Mouse (Mus musculus): ENCODE data around the gene Cfap73. TPM values are rescaled to one million over a fixed set of nuclear protein-coding genes. Genes with fewer than 3 reads are reported as not detected.

Cfap73 gene
- polyA plus RNA-seq, 1 experiment from 2014 or later: 0.82 TPM

DNA sequence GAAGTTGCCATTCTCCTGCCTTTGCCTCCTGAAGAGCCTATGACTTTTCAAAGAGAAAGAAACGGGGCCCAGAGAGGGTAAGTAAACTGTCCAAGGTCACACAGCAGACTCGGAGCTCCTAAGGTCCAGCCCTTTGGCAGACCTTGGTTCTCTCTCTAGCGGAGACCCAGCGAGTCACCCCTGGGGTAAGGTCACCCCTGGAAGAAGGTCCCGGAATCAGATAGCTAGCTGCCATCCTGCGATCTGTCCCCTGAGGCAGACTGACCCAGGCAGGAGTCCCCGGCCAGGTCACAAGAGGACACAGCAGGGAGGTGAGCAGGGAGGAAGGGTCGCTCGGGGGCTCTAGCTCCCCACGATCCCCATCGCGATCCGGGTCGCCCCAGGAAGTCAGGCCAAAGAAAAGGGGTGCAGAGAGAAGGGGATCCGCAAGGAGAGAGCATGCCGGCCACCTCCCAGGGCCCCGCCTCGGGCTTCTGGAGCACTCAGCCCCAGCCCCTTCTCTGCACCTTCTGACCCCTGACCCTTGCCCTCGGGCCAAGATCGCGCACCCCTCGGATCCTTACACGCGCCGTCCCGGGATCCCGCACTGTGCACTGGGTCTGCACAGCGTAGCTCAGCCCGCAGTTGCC is 46.0 kb downstream of the Cfap73 start:
- peak; percentile 23 for DNase-seq (ENCODE audit: low spot score)
- Histone ChIP-seq H3K27me3 (ENCODE audit: control insufficient read depth, insufficient read depth, low read length) (no peaks in the 10 kb centered on the region), H3K4me1 (replicated peaks; ENCODE audit: control insufficient read depth, insufficient read depth, low read length) (peaks cover 5% of the 10 kb centered on the region), H3K27ac (ENCODE audit: low read depth, low read length) (0 out of 2 replicates have a peak overlapping the region, but pooled peaks have one; percentile 48), H3K4me3 (ENCODE audit: low read depth, low read length) (peak overlapping the region; percentile 58), H3K9ac (ENCODE audit: low read depth, low read length) (peak overlapping the region; percentile 74), H3K9me3 (ENCODE audit: control insufficient read depth, low read length) (no peaks in the 10 kb centered on the region), H3K4me2 (replicated peaks; ENCODE audit: low read depth, low read length) (peak overlapping the region; percentile 80), H3K36me3 (ENCODE audit: control insufficient read depth, insufficient read depth, low read length) (no peaks in the 10 kb centered on the region)
- 1% methylated on average over 18 of the region's 29 CpGs for WGBS
- ATAC-seq (ENCODE audit: low FRiP score): peak; percentile 16; the same call in 1 of the 2 replicates

DNA sequence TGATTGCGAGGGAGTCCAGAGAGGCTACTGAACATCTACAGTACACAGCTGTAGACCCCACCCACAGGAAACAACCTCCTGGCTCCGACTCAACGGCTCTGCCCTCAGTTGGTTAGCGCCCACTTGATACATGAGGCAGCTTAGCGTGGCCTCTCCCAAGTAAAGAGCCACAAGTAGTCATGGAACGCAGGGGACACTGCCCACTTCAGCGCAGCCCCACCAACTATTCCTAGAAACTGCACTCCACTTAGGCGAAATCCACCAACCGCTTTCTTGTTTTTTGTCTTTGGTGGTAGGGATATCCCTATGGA is 46.5 kb downstream of the Cfap73 start:
- Histone ChIP-seq H3K9me3 (ENCODE audit: control insufficient read depth, low read length) (no peaks in the 10 kb centered on the region), H3K27ac (ENCODE audit: low read depth, low read length) (no peak overlapping the region), H3K4me2 (replicated peaks; ENCODE audit: low read depth, low read length) (peak overlapping the region; percentile 80), H3K36me3 (ENCODE audit: control insufficient read depth, insufficient read depth, low read length) (no peaks in the 10 kb centered on the region), H3K9ac (ENCODE audit: low read depth, low read length) (no peak overlapping the region; the same call in 1 of the 2 replicates), H3K4me1 (replicated peaks; ENCODE audit: control insufficient read depth, insufficient read depth, low read length) (peaks cover 5% of the 10 kb centered on the region), H3K4me3 (ENCODE audit: low read depth, low read length) (peak overlapping the region; percentile 58), H3K27me3 (ENCODE audit: control insufficient read depth, insufficient read depth, low read length) (no peaks in the 10 kb centered on the region)
- peak; percentile 28 for DNase-seq (ENCODE audit: low spot score)
- 37% methylated on average over 9 of the region's 9 CpGs for WGBS
- no peak for ATAC-seq (ENCODE audit: low FRiP score)

DNA sequence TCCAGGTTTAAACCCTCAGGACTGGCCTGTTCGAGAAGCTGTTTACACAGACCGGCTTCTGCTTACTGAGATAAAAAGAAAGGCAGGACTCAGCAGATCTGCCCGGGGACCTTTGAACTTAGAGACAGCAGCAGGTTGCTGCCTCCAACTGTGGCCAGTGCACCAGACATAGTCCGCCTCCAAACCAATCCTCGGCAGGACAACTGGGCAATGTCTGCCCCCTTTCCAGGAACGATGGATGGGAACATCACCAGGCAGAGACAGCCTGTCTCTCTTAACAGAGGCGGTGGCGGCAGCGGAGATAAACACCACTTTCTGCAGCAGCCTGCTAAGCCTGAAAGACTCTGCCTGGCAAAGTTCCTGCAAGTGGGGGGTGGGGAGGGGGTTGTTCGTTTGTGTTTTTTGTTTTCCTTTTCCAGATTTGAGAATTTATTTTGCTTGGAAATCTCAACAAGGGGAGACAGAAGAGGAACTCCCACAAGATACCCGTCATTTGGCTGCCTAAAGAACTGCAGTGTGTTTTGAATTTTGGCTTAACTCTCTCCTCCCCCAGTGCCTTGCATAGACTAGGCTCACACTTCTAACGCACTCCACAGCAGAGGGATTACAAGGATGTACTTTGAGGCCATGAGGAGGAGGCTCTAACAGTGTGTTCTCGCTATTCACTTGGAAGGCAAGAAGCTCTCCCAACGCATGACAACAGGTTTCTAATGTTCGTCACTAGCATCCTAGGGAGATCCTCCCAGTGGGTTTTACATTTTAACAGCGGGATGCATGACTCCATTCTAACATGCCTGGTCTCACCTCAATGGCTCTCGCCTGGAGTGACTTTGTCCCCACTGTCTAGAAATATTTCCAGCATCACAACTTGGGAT is 47.1 kb downstream of the Cfap73 start:
- ATAC-seq (ENCODE audit: low FRiP score) (no peak), DNase-seq (ENCODE audit: low spot score) (no peak)
- H3K9ac ChIP-seq (ENCODE audit: low read depth, low read length): no peak overlapping the region
- H3K4me2 ChIP-seq (replicated peaks; ENCODE audit: low read depth, low read length): peak overlapping the region; percentile 80
- no peak overlapping the region for H3K27ac ChIP-seq (ENCODE audit: low read depth, low read length)
- WGBS: 14% methylated on average over 17 of the region's 17 CpGs
- no peaks in the 10 kb centered on the region for H3K27me3 ChIP-seq (ENCODE audit: control insufficient read depth, insufficient read depth, low read length)
- no peak overlapping the region; the same call in 1 of the 2 replicates for H3K4me3 ChIP-seq (ENCODE audit: low read depth, low read length)
- H3K36me3 ChIP-seq (ENCODE audit: control insufficient read depth, insufficient read depth, low read length): no peaks in the 10 kb centered on the region
- peaks cover 5% of the 10 kb centered on the region for H3K4me1 ChIP-seq (replicated peaks; ENCODE audit: control insufficient read depth, insufficient read depth, low read length)
- no peaks in the 10 kb centered on the region for H3K9me3 ChIP-seq (ENCODE audit: control insufficient read depth, low read length)

DNA sequence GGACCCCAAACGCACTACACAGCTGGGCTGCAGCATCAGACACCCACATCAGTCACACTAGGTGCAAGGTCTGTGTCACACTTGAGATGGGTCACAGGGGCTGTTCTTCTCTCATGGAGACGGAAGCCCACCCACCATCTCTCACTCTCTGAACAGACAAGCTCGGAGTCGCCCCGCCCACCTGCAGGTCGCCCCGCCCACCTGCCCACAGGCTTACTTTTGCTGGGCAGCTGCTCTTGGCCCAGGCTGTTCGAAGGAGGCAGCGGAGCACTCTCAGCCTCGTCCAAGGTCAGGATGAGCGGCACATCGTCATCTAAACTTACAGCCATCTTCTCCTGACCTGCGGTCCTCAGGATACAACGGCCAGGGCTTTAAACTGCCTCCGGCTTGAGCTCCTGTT is 49.1 kb downstream of the Cfap73 start:
- 44% methylated on average over 15 of the region's 15 CpGs for WGBS
- no peak overlapping the region for H3K4me3 ChIP-seq (ENCODE audit: low read depth, low read length)
- no peak overlapping the region for H3K9ac ChIP-seq (ENCODE audit: low read depth, low read length)
- H3K36me3 ChIP-seq (ENCODE audit: control insufficient read depth, insufficient read depth, low read length): no peaks in the 10 kb centered on the region
- no peak overlapping the region for H3K4me2 ChIP-seq (replicated peaks; ENCODE audit: low read depth, low read length)
- DNase-seq (ENCODE audit: low spot score) (peak; percentile 30), ATAC-seq (ENCODE audit: low FRiP score) (no peak)
- H3K9me3 ChIP-seq (ENCODE audit: control insufficient read depth, low read length): no peaks in the 10 kb centered on the region
- peaks cover 5% of the 10 kb centered on the region for H3K4me1 ChIP-seq (replicated peaks; ENCODE audit: control insufficient read depth, insufficient read depth, low read length)
- H3K27me3 ChIP-seq (ENCODE audit: control insufficient read depth, insufficient read depth, low read length): no peaks in the 10 kb centered on the region
- no peak overlapping the region for H3K27ac ChIP-seq (ENCODE audit: low read depth, low read length)

DNA sequence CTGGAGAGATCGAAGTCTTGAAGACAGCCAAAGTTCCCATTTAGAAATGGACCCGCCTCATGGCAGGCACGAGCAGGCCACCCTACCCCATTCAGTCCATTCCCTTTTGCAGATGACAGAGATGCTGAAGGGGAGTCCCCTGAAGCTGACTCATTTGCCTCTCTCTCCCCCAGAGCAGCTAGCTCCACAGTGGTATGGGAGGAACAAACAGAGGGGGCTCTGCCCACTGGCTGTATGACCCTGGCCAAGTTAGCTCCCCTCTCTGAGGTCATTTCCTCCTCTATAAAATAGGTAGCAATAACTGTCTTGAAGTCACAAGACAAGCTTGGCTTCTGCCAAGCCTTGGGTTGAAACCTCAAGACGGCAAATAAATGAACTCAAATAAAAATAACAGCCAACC is 50.5 kb downstream of the Cfap73 start:
- Histone ChIP-seq H3K4me3 (ENCODE audit: low read depth, low read length) (no peak overlapping the region), H3K9me3 (ENCODE audit: control insufficient read depth, low read length) (no peaks in the 10 kb centered on the region), H3K27ac (ENCODE audit: low read depth, low read length) (no peak overlapping the region), H3K36me3 (ENCODE audit: control insufficient read depth, insufficient read depth, low read length) (no peaks in the 10 kb centered on the region), H3K27me3 (ENCODE audit: control insufficient read depth, insufficient read depth, low read length) (no peaks in the 10 kb centered on the region), H3K4me2 (replicated peaks; ENCODE audit: low read depth, low read length) (no peak overlapping the region), H3K4me1 (replicated peaks; ENCODE audit: control insufficient read depth, insufficient read depth, low read length) (peaks cover 11% of the 10 kb centered on the region), H3K9ac (ENCODE audit: low read depth, low read length) (no peak overlapping the region)
- 93% methylated on average over 4 of the region's 4 CpGs for WGBS
- DNase-seq (ENCODE audit: low spot score): no peak
- no peak for ATAC-seq (ENCODE audit: low FRiP score)

DNA sequence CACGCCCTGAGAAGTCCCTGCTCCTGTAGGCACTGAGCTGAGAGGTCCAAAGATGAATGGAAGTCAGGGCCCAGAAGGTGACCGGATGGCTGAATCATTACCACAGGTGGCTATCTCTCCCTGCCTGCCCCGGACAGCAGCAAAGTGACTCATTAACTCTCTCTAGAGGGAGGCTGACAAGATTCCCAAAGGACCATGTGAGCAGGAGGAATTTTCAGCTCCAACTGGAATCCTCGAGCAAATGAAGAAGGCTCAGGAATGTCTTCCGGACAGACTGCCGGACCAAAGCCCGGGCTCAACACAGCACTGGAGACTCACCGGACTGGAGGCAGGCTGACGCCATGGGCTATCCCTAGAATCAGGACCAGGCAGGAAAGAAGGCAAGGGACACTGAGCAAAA is 52.0 kb downstream of the Cfap73 start:
- no peak overlapping the region for H3K4me2 ChIP-seq (replicated peaks; ENCODE audit: low read depth, low read length)
- ATAC-seq (ENCODE audit: low FRiP score) (no peak), DNase-seq (ENCODE audit: low spot score) (no peak)
- H3K4me3 ChIP-seq (ENCODE audit: low read depth, low read length): no peak overlapping the region
- no peaks in the 10 kb centered on the region for H3K36me3 ChIP-seq (ENCODE audit: control insufficient read depth, insufficient read depth, low read length)
- no peaks in the 10 kb centered on the region for H3K9me3 ChIP-seq (ENCODE audit: control insufficient read depth, low read length)
- H3K27me3 ChIP-seq (ENCODE audit: control insufficient read depth, insufficient read depth, low read length): no peaks in the 10 kb centered on the region
- WGBS: 81% methylated on average over 9 of the region's 9 CpGs
- no peak overlapping the region for H3K27ac ChIP-seq (ENCODE audit: low read depth, low read length)
- H3K4me1 ChIP-seq (replicated peaks; ENCODE audit: control insufficient read depth, insufficient read depth, low read length): peaks cover 8% of the 10 kb centered on the region; the same call in 1 of the 2 replicates
- H3K9ac ChIP-seq (ENCODE audit: low read depth, low read length): no peak overlapping the region

DNA sequence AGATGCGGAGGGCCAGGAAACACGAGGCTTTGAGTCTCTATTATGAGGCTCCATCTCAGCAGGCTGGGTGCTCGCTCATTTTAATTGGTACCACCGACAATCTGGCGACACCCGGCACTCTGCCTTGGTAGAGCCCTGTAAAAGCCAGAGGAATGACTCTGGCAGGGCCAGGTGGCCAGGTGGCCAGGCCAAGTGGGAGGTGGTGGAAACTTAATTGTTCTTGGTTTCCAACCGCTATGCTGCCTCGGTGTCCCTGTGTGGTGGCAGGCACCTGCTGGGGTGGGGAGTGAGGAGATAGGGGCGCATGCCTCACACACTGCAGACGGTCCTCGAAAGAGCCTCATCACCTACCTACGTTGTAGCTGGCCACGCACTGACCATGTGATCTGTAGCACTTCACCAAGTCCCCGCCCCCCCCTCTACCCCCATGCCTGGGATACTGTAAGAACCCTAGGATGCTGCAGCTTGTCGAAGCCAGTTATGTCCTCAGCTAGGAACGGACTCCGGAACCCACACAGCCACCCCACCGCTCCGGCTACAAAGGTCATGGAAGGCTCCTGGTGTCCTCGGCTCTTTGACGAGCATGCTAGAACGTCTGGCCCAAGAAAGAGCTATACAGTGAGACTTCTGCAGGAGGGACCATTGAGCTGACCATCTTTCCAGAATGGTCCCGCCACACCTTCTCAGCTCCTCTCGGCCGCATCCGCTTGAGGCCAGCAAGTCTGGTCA is 54.0 kb downstream of the Cfap73 start:
- no peaks in the 10 kb centered on the region for H3K36me3 ChIP-seq (ENCODE audit: control insufficient read depth, insufficient read depth, low read length)
- H3K4me3 ChIP-seq (ENCODE audit: low read depth, low read length): no peak overlapping the region
- H3K27me3 ChIP-seq (ENCODE audit: control insufficient read depth, insufficient read depth, low read length): no peaks in the 10 kb centered on the region
- H3K9me3 ChIP-seq (ENCODE audit: control insufficient read depth, low read length): no peaks in the 10 kb centered on the region
- ATAC-seq (ENCODE audit: low FRiP score) (no peak), DNase-seq (ENCODE audit: low spot score) (no peak)
- H3K9ac ChIP-seq (ENCODE audit: low read depth, low read length): no peak overlapping the region
- H3K4me1 ChIP-seq (replicated peaks; ENCODE audit: control insufficient read depth, insufficient read depth, low read length): peaks cover 7% of the 10 kb centered on the region; the same call in 1 of the 2 replicates
- no peak overlapping the region for H3K4me2 ChIP-seq (replicated peaks; ENCODE audit: low read depth, low read length)
- WGBS: 88% methylated on average over 26 of the region's 26 CpGs
- no peak overlapping the region for H3K27ac ChIP-seq (ENCODE audit: low read depth, low read length)

DNA sequence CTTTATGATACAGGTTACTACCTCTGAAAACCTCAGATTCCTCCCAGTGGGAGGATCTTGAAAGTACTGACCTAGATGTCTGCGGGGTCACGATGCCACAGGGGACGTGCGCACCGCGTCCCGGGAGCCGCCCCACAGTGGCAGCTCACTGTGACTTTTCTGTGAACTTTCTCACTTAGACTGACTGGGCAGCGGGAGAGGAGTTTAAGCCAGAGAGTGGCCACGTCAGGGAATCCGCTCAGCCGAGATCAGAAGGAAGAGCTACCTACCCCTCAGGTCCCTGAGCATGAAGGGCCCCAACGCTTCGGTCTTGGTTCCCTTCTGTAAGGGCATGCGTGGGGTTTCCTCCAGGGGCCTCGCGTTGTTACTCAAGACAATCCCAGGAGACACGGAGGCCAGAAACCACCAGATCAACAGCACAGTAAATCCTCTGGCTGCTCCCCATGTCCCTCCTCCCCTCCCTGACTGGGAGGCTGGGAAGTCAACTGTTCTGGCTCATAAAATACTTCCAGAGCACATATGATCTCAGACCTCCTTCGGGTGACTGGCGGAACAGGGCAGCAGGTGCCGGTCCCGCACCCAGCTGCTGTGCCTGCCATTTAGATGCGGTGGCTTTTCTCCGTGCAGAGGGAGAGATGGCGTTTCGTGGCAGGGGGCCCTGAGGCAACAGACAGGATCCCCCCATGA is 54.7 kb downstream of the Cfap73 start:
- 63% methylated on average over 26 of the region's 26 CpGs for WGBS
- DNase-seq (ENCODE audit: low spot score): peak; percentile 22
- Histone ChIP-seq H3K9me3 (ENCODE audit: control insufficient read depth, low read length) (no peaks in the 10 kb centered on the region), H3K4me2 (replicated peaks; ENCODE audit: low read depth, low read length) (no peak overlapping the region), H3K4me3 (ENCODE audit: low read depth, low read length) (no peak overlapping the region), H3K36me3 (ENCODE audit: control insufficient read depth, insufficient read depth, low read length) (no peaks in the 10 kb centered on the region), H3K27me3 (ENCODE audit: control insufficient read depth, insufficient read depth, low read length) (no peaks in the 10 kb centered on the region), H3K9ac (ENCODE audit: low read depth, low read length) (no peak overlapping the region), H3K4me1 (replicated peaks; ENCODE audit: control insufficient read depth, insufficient read depth, low read length) (peaks cover 5% of the 10 kb centered on the region; the same call in 1 of the 2 replicates), H3K27ac (ENCODE audit: low read depth, low read length) (no peak overlapping the region)
- ATAC-seq (ENCODE audit: low FRiP score): no peak

Data from hindbrain, embryonic 11.5 days (tissue).